Comparison of ENCODE assay signal across 8 mouse cellular contexts in the genomic region with DNA sequence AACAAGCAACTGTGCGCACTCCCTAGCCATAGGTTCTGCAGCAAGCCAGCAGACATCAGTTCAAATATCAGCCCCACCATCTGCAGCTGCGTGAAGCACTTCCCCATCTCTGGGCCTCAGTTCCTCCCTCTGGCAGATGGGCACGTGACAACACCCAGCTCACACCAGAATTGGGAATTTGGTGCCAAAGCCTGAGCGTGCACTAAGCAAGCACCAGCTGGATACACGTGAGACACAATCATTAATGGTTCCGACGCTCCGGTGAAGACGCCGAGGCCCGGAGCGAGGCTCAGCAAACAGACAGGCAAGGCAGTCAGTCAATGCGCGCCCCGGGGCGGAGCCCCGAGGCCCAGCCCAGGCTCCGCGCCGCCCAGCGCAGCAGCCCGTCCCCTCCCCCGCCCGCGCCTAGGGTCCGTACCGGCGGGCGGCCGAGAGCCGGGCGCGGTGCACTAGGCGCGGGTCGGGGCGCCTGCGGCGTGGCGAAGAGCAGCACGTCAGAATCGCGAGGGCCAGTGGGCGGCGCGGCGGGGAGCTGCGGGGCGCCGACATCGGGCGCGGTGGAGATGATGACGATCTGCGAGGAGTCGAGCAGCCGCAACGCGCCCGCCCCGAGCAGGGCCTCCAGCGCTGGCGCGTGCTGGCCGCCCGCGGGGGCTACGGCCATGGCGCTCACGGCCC. TPM values are rescaled to one million over a fixed set of nuclear protein-coding genes. Genes with fewer than 3 reads are reported as not detected.
A peak's percentile ranks its signal among the peaks of the same experiment; 100 is the strongest.
DNase-seq lines count a peak whose midpoint lies in the region; ATAC-seq and TF ChIP-seq lines count a peak whose summit lies in the region.

No protein-coding gene starts in this region.

- H3K4me2 ChIP-seq in heart, embryonic 11.5 days, result peak overlapping the region; percentile 83
- peak overlapping the region; percentile 91 for H3K4me2 ChIP-seq in kidney, postnatal 0 days (ENCODE audit: low read length)
- H3K4me2 ChIP-seq in lung, postnatal 0 days (replicated peaks; ENCODE audit: low read depth, low read length), result peak overlapping the region; percentile 93

- peak; percentile 57 for DNase-seq in urinary bladder, postnatal 25 days (ENCODE audit: low spot score)
- no peak for DNase-seq in urinary bladder, adult 2 months (ENCODE audit: low spot score)
- peak; percentile 56 for DNase-seq in embryo, embryonic 10 days (ENCODE audit: low spot score)
- DNase-seq in kidney, postnatal 0 days (ENCODE audit: low spot score), result peak; percentile 58
- DNase-seq in lung, postnatal 0 days (ENCODE audit: low spot score), result peak; percentile 60
- peak; percentile 73 for DNase-seq in retina, postnatal 1 day
- DNase-seq in urinary bladder, postnatal 36 days (ENCODE audit: low spot score in 2 of 2), result peak; percentile 41 to 47

- no peak for TF ChIP-seq EP300 in lung, postnatal 0 days (IDR thresholded peaks at IDR 0.05)

- H3K4me1 ChIP-seq in heart, embryonic 11.5 days (ENCODE audit: control insufficient read depth, insufficient read depth, low read length), result peaks cover 17% of the 10 kb centered on the region
- H3K4me1 ChIP-seq in kidney, postnatal 0 days (replicated peaks; ENCODE audit: insufficient read depth, low read length), result peaks cover 17% of the 10 kb centered on the region
- peaks cover 9% of the 10 kb centered on the region for H3K4me1 ChIP-seq in lung, postnatal 0 days (ENCODE audit: insufficient read depth, low read depth, low read length)

- H3K27me3 ChIP-seq in heart, embryonic 11.5 days (ENCODE audit: control insufficient read depth, insufficient read depth, low read length), result no peaks in the 10 kb centered on the region
- no peaks in the 10 kb centered on the region for H3K27me3 ChIP-seq in kidney, postnatal 0 days (ENCODE audit: insufficient read depth, low read length)
- H3K27me3 ChIP-seq in lung, postnatal 0 days (replicated peaks; ENCODE audit: insufficient read depth, low read length), result no peaks in the 10 kb centered on the region

- 0 out of 2 replicates have a peak, but pooled peaks cover 1% of the 10 kb centered on the region for H3K36me3 ChIP-seq in heart, embryonic 11.5 days (ENCODE audit: control insufficient read depth, insufficient read depth, low read length)
- no peaks in the 10 kb centered on the region for H3K36me3 ChIP-seq in kidney, postnatal 0 days (ENCODE audit: insufficient read depth, low read length)
- H3K36me3 ChIP-seq in lung, postnatal 0 days (ENCODE audit: insufficient read depth, low read length), result no peaks in the 10 kb centered on the region

- under 1% methylated on average over 48 of the region's 70 CpGs for WGBS in heart, embryonic 11.5 days (ENCODE audit: insufficient replicate concordance)
- WGBS in kidney, postnatal 0 days, result under 1% methylated on average over 50 of the region's 70 CpGs
- WGBS in lung, postnatal 0 days, result under 1% methylated on average over 37 of the region's 70 CpGs

- H3K4me3 ChIP-seq in heart, embryonic 11.5 days (ENCODE audit: low read depth, low read length), result peak overlapping the region; percentile 80
- H3K4me3 ChIP-seq in kidney, postnatal 0 days (replicated peaks; ENCODE audit: low read depth, low read length), result peak overlapping the region; percentile 84
- H3K4me3 ChIP-seq in lung, postnatal 0 days (ENCODE audit: low read depth, low read length), result peak overlapping the region; percentile 73

- H3K27ac ChIP-seq in heart, embryonic 11.5 days (ENCODE audit: low read depth, low read length), result peak overlapping the region; percentile 85
- H3K27ac ChIP-seq in kidney, postnatal 0 days, result peak overlapping the region; percentile 77
- peak overlapping the region; percentile 77 for H3K27ac ChIP-seq in lung, postnatal 0 days (ENCODE audit: low read length)

- TF ChIP-seq CTCF in kidney, postnatal 0 days (IDR thresholded peaks at IDR 0.05; ENCODE audit: low read depth), result no peak
- TF ChIP-seq CTCF in lung, postnatal 0 days (IDR thresholded peaks at IDR 0.05), result no peak

- ATAC-seq in heart, embryonic 11.5 days (replicated peaks; ENCODE audit: insufficient number of reproducible peaks, low FRiP score, low TSS enrichment), result peak; percentile 86
- peak; percentile 68 for ATAC-seq in kidney, postnatal 0 days (replicated peaks; ENCODE audit: low FRiP score, low read depth)
- ATAC-seq in lung, postnatal 0 days, result peak; percentile 61

- peak overlapping the region; percentile 82 for H3K9ac ChIP-seq in heart, embryonic 11.5 days (ENCODE audit: low read depth, low read length)
- H3K9ac ChIP-seq in kidney, postnatal 0 days (ENCODE audit: low read depth, low read length), result peak overlapping the region; percentile 77
- H3K9ac ChIP-seq in lung, postnatal 0 days (replicated peaks; ENCODE audit: low read depth), result 0 out of 2 replicates have a peak overlapping the region, but pooled peaks have one; percentile 23

- no peaks in the 10 kb centered on the region for H3K9me3 ChIP-seq in heart, embryonic 11.5 days (replicated peaks; ENCODE audit: control insufficient read depth, low read length)
- no peaks in the 10 kb centered on the region for H3K9me3 ChIP-seq in kidney, postnatal 0 days (replicated peaks; ENCODE audit: low read length)
- no peaks in the 10 kb centered on the region for H3K9me3 ChIP-seq in lung, postnatal 0 days (ENCODE audit: low read length)

RNA-seq across cellular contexts. Expression of gene E2f1, which starts 0.5 kb away (rescaled TPM):
- polyA plus RNA-seq in urinary bladder, adult 2 months (2012; rRNA removed), result 5.0 TPM in 2 replicates
- 6.5 and 7.8 TPM in 2 replicates for polyA plus RNA-seq in heart, embryonic 11.5 days (2014; fragmentation: Nextera tagmentation; extraction: Ambion mirVana)
- polyA plus RNA-seq in kidney, postnatal 0 days (2015; fragmentation: Nextera tagmentation; extraction: Ambion mirVana), result 9.5 and 9.6 TPM in 2 replicates
- 5.4 and 7.5 TPM in 2 replicates for polyA plus RNA-seq in lung, postnatal 0 days (2015; fragmentation: Nextera tagmentation; extraction: Ambion mirVana)

RNA-seq across cellular contexts. Expression of gene Necab3, which starts 10.5 kb away (rescaled TPM):
- 0.62 and 1.2 TPM in 2 replicates for polyA plus RNA-seq in urinary bladder, adult 2 months (2012; rRNA removed)
- polyA plus RNA-seq in heart, embryonic 11.5 days (2014; fragmentation: Nextera tagmentation; extraction: Ambion mirVana), result 1.2 and 1.4 TPM in 2 replicates
- polyA plus RNA-seq in kidney, postnatal 0 days (2015; fragmentation: Nextera tagmentation; extraction: Ambion mirVana), result 0.58 and 0.97 TPM in 2 replicates
- polyA plus RNA-seq in lung, postnatal 0 days (2015; fragmentation: Nextera tagmentation; extraction: Ambion mirVana), result 0.81 and 1.4 TPM in 2 replicates

RNA-seq across cellular contexts. Expression of gene Actl10, which starts 17.6 kb away (rescaled TPM):
- not detected in 2 replicates for polyA plus RNA-seq in urinary bladder, adult 2 months (2012; rRNA removed)
- not detected in 2 replicates for polyA plus RNA-seq in heart, embryonic 11.5 days (2014; fragmentation: Nextera tagmentation; extraction: Ambion mirVana)
- polyA plus RNA-seq in kidney, postnatal 0 days (2015; fragmentation: Nextera tagmentation; extraction: Ambion mirVana), result 0.09 TPM in 1 of 2 replicates, not detected in the other
- polyA plus RNA-seq in lung, postnatal 0 days (2015; fragmentation: Nextera tagmentation; extraction: Ambion mirVana), result not detected in 2 replicates

RNA-seq across cellular contexts. Expression of gene 1700003F12Rik, which starts 22.3 kb away (rescaled TPM):
- 0.41 and 0.44 TPM in 2 replicates for polyA plus RNA-seq in urinary bladder, adult 2 months (2012; rRNA removed)
- 0.89 and 1.4 TPM in 2 replicates for polyA plus RNA-seq in heart, embryonic 11.5 days (2014; fragmentation: Nextera tagmentation; extraction: Ambion mirVana)
- polyA plus RNA-seq in kidney, postnatal 0 days (2015; fragmentation: Nextera tagmentation; extraction: Ambion mirVana), result 0.80 and 1.1 TPM in 2 replicates
- 0.89 and 1.3 TPM in 2 replicates for polyA plus RNA-seq in lung, postnatal 0 days (2015; fragmentation: Nextera tagmentation; extraction: Ambion mirVana)

RNA-seq across cellular contexts. Expression of gene Pxmp4, which starts 34.3 kb away (rescaled TPM):
- 34.3 and 37.0 TPM in 2 replicates for polyA plus RNA-seq in urinary bladder, adult 2 months (2012; rRNA removed)
- polyA plus RNA-seq in heart, embryonic 11.5 days (2014; fragmentation: Nextera tagmentation; extraction: Ambion mirVana), result 21.4 and 23.5 TPM in 2 replicates
- 37.3 and 37.9 TPM in 2 replicates for polyA plus RNA-seq in kidney, postnatal 0 days (2015; fragmentation: Nextera tagmentation; extraction: Ambion mirVana)
- polyA plus RNA-seq in lung, postnatal 0 days (2015; fragmentation: Nextera tagmentation; extraction: Ambion mirVana), result 29.0 and 33.5 TPM in 2 replicates

Comparison
In these comparisons a context has a peak if more than half of its experiments do, and no peak if none do; other contexts are left out.
1. H3K9ac ChIP-seq: peak in every context shown above with its lines; median percentile 82 in heart, embryonic 11.5 days; 77 in kidney, postnatal 0 days; 23 in lung, postnatal 0 days.